Mouse (Mus musculus) forebrain, embryonic 16.5 days (tissue): ENCODE data around the gene Nfkb1. TPM values are rescaled to one million over a fixed set of nuclear protein-coding genes. Genes with fewer than 3 reads are reported as not detected.

Source experiments
- ATAC-seq: fragments of 200-750 bp; cut with Nextera tagmentation; 2 replicates; pipeline ENCODE4 v1.8.0; 2017; ENCODE audit warnings: mild to moderate bottlenecking, moderate library complexity
- H3K27ac ChIP-seq: fragments of 300-500 bp; sonication (generic); 2 replicates; pipeline ENCODE4 v1.5.1; 2014; ENCODE audit warnings: low read length, control low read depth
- H3K27me3 ChIP-seq: fragments of 300-500 bp; sonication (generic); replicated peaks from 2 replicates; pipeline ENCODE4 v1.6.1; 2014; ENCODE audit warnings: low read length; ENCODE audit not compliant: control insufficient read depth, insufficient read depth
- H3K36me3 ChIP-seq: fragments of 300-500 bp; sonication (generic); 2 replicates; pipeline ENCODE4 v1.6.1; 2014; ENCODE audit not compliant: control insufficient read depth, insufficient read depth
- H3K4me1 ChIP-seq: fragments of 300-500 bp; sonication (generic); replicated peaks from 2 replicates; pipeline ENCODE4 v1.6.1; 2014; ENCODE audit warnings: low read length; ENCODE audit not compliant: control insufficient read depth, insufficient read depth
- H3K4me2 ChIP-seq: fragments of 300-500 bp; sonication (generic); 2 replicates; pipeline ENCODE4 v1.6.1; 2014; ENCODE audit warnings: mild to moderate bottlenecking, low read length, control low read depth
- H3K4me3 ChIP-seq: fragments of 300-500 bp; sonication (generic); replicated peaks from 2 replicates; pipeline ENCODE4 v1.5.1; 2014; ENCODE audit warnings: mild to moderate bottlenecking, low read length, control low read depth
- H3K9ac ChIP-seq: fragments of 300-500 bp; sonication (generic); replicated peaks from 2 replicates; pipeline ENCODE4 v1.6.1; 2014; ENCODE audit warnings: low read depth, low read length, control low read depth
- H3K9me3 ChIP-seq: fragments of 300-500 bp; sonication (generic); 2 replicates; pipeline ENCODE4 v1.6.1; 2016; ENCODE audit warnings: low read length; ENCODE audit not compliant: control insufficient read depth
- WGBS: fragments of 180-500 bp; shearing (Covaris S2); extraction: QIAGEN DNeasy Blood & Tissue Kit; methylation state at CpG from one replicate; pipeline ENCODE4 v1.1.7; 2014; 5-methylcytosine and 5-hydroxymethylcytosine counted together
- polyA plus RNA-seq: library from polyadenylated mRNA; unstranded; fragments of >200 nt; fragmentation: Nextera tagmentation; extraction: Ambion mirVana; gene quantifications from 2 replicates; pipeline ENCODE4 v1.2.1, GENCODE M21; 2015

The Nfkb1 gene
- polyA plus RNA-seq, 1 experiment from 2014 or later = 7.1 TPM

DNA sequence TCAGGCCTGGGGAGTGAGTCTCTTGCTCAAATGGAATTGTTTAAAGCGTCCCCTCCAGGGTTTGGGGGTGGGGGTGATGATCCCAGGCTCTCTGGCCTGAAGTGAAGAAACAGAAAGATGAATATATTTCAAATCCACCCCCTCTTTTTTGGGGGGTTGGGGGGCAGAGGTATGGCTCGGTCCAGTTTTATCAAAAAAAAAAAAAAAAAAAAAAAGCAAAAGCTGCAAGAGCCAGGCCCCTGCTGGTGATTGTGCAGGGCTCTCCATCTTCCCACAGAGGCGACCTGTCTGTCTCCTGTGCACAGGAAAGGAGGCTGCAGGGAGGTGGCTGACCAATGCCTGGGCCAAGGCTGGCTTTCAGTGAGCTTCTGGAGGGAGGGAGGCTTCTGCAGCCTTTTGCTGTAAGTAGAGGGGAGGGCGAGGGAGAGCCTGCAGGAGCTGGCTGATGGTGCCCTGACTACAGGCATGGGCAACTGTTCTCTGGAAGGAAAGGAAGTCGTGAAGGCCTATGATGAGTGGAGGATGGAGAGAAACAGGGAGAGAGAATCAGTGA is 112.7 kb downstream of the Nfkb1 start:
- no peak overlapping the region for H3K4me2 ChIP-seq
- WGBS = 45% methylated on average over 5 of the region's 5 CpGs
- H3K9me3 ChIP-seq = no peaks in the 10 kb centered on the region
- H3K4me3 ChIP-seq = no peak overlapping the region
- H3K4me1 ChIP-seq = peaks cover 6% of the 10 kb centered on the region
- no peaks in the 10 kb centered on the region for H3K36me3 ChIP-seq
- no peak overlapping the region for H3K27ac ChIP-seq
- no peak overlapping the region for H3K9ac ChIP-seq
- no peaks in the 10 kb centered on the region for H3K27me3 ChIP-seq
- ATAC-seq = no peak

GRCm38 (mm10) chr3:135575126-135575525 is 116.2 kb downstream of the Nfkb1 start:
- no peaks in the 10 kb centered on the region for H3K36me3 ChIP-seq
- no peak overlapping the region for H3K4me3 ChIP-seq
- H3K9me3 ChIP-seq = no peaks in the 10 kb centered on the region
- no peak for ATAC-seq
- no peaks in the 10 kb centered on the region for H3K27me3 ChIP-seq
- H3K9ac ChIP-seq = no peak overlapping the region
- no peak overlapping the region for H3K4me2 ChIP-seq
- no peak overlapping the region for H3K27ac ChIP-seq
- H3K4me1 ChIP-seq = no peaks in the 10 kb centered on the region
- 95% methylated on average over 3 of the region's 3 CpGs for WGBS

DNA sequence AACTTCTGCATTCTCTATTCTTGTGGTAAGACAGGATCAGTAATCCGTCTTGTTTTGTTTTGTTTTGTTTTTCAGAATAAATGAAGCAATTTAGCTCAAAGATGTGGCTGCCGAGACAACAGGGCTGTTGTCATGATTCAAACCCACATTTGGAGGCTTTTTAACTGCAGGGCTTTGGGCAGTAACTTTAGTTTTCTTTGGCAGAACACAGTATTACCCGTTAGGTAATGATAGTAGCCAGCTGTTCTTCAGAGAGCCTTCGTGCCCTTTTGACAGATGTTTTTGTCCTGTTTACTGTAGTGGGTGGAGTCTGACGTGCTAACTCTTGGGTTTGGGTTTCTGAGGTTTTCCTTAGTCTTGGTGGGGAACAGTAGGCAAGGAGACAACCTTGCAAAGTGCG is 118.3 kb downstream of the Nfkb1 start:
- WGBS = 57% methylated on average over 6 of the region's 6 CpGs
- no peak overlapping the region for H3K27ac ChIP-seq
- no peak overlapping the region for H3K9ac ChIP-seq
- no peak for ATAC-seq
- no peaks in the 10 kb centered on the region for H3K9me3 ChIP-seq
- no peaks in the 10 kb centered on the region for H3K27me3 ChIP-seq
- no peaks in the 10 kb centered on the region for H3K4me1 ChIP-seq
- no peaks in the 10 kb centered on the region for H3K36me3 ChIP-seq
- H3K4me2 ChIP-seq = no peak overlapping the region
- no peak overlapping the region for H3K4me3 ChIP-seq

DNA sequence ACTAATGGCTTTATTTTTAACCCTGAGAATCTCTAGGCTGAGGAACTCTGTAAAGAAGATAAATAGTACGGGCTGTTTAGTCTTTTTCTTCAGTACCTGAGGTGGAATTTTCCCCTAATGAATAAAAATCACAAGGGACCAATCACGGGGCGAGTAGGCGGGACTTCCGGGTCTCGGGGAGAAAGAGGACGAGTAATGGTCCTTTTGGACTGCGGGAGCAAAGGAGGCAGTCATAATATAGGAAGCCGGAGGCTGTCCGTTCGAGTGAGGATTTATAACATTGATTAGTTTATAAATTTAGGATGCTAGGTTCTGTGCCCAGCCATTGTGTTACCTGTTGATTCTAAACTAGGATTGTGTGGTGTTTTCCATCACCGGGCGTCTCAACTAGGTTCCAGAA is 119.8 kb downstream of the Nfkb1 start:
- H3K27me3 ChIP-seq = no peaks in the 10 kb centered on the region
- WGBS = 72% methylated on average over 13 of the region's 13 CpGs
- H3K4me1 ChIP-seq = no peaks in the 10 kb centered on the region
- no peak overlapping the region for H3K27ac ChIP-seq
- H3K4me3 ChIP-seq = peak overlapping the region; percentile 14
- 0 out of 2 replicates have a peak overlapping the region, but pooled peaks have one; percentile 1 for H3K4me2 ChIP-seq
- H3K36me3 ChIP-seq = no peaks in the 10 kb centered on the region
- no peaks in the 10 kb centered on the region for H3K9me3 ChIP-seq
- ATAC-seq = no peak
- H3K9ac ChIP-seq = no peak overlapping the region

GRCm38 (mm10) chr3:135568633-135569032 is 122.7 kb downstream of the Nfkb1 start:
- Histone ChIP-seq H3K4me1 (no peaks in the 10 kb centered on the region), H3K4me2 (no peak overlapping the region), H3K4me3 (no peak overlapping the region), H3K9me3 (no peaks in the 10 kb centered on the region), H3K27me3 (no peaks in the 10 kb centered on the region), H3K27ac (no peak overlapping the region), H3K9ac (no peak overlapping the region), H3K36me3 (no peaks in the 10 kb centered on the region)
- WGBS = 82% methylated on average over 5 of the region's 5 CpGs
- ATAC-seq = no peak

DNA sequence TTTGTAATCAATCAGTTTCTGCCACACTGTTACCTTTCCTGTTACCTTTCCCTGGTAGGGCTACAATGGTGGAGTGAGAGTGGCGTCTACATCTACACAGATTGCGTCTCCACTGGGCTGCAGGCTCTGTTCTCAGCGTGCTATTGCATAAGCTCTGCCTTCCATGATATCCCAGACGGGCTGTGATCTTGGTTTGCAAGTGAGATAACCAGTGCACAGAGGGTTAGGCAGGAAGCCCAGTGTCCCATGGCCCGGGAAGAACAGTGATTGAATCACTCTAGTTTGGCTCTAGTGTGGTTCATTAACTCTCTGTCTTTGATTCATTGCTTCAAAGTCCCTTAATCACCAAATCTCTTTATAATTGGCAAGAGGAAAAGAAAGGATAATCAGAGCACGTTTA is 123.5 kb downstream of the Nfkb1 start:
- Histone ChIP-seq H3K9me3 (no peaks in the 10 kb centered on the region), H3K9ac (no peak overlapping the region), H3K27ac (no peak overlapping the region), H3K4me2 (no peak overlapping the region), H3K4me1 (no peaks in the 10 kb centered on the region), H3K36me3 (no peaks in the 10 kb centered on the region), H3K4me3 (no peak overlapping the region), H3K27me3 (no peaks in the 10 kb centered on the region)
- no peak for ATAC-seq
- WGBS = 43% methylated on average over 6 of the region's 6 CpGs

GRCm38 (mm10) chr3:135565306-135565705 is 126.0 kb downstream of the Nfkb1 start:
- no peaks in the 10 kb centered on the region for H3K36me3 ChIP-seq
- ATAC-seq = no peak
- 84% methylated on average over 4 of the region's 4 CpGs for WGBS
- no peak overlapping the region for H3K9ac ChIP-seq
- no peaks in the 10 kb centered on the region for H3K9me3 ChIP-seq
- H3K4me2 ChIP-seq = no peak overlapping the region
- H3K4me1 ChIP-seq = no peaks in the 10 kb centered on the region
- H3K27ac ChIP-seq = no peak overlapping the region
- H3K27me3 ChIP-seq = no peaks in the 10 kb centered on the region
- no peak overlapping the region for H3K4me3 ChIP-seq

DNA sequence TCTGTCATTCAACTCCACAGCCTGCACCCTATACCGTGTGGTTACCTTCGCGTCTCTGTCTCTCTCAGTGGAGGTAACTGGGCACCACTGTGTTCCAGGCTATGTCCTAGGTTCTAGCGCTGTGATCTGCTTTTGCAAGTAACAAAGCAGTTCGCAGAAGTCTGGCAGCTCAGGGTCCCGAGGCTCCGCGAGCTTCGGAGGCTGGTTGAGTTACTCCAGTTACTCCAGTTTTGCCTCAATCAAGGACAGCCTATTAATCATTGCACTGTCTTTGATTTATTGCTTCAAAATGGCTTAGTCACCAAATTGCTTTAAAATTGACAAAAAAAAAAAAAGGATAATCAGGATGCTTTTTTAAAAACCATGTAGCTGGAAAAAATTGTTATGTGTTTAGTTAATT is 126.6 kb downstream of the Nfkb1 start:
- no peaks in the 10 kb centered on the region for H3K36me3 ChIP-seq
- no peak for ATAC-seq
- no peaks in the 10 kb centered on the region for H3K9me3 ChIP-seq
- H3K27ac ChIP-seq = no peak overlapping the region
- no peak overlapping the region for H3K4me3 ChIP-seq
- WGBS = 94% methylated on average over 9 of the region's 9 CpGs
- H3K4me1 ChIP-seq = no peaks in the 10 kb centered on the region
- H3K27me3 ChIP-seq = no peaks in the 10 kb centered on the region
- no peak overlapping the region for H3K4me2 ChIP-seq
- no peak overlapping the region for H3K9ac ChIP-seq

DNA sequence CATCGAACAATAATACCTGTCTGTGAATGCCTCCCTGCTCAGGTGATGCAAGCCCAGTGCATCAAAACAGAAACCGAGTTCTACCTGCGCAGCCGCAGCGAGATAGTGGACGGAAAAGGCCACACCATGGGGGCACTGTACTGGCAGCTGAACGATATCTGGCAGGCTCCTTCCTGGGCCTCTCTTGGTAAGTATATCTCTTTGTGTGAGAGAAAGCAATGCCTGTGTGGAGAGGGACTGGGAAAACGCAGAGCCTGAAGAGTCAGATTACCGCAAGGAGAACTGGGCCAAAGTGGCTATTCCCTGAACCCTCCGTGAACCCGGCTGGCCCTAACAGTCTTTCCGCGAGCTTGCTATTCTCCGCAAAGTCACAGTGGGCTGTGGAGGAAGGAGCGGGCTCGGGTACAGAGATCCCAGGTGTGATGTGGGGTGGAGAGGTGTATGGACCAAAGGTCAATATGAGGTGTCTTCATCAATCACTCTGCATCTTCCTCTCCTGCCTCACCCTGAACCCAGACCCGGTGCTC is 128.1 kb downstream of the Nfkb1 start:
- Histone ChIP-seq H3K36me3 (no peaks in the 10 kb centered on the region), H3K9me3 (no peaks in the 10 kb centered on the region), H3K4me2 (no peak overlapping the region), H3K27ac (no peak overlapping the region), H3K27me3 (no peaks in the 10 kb centered on the region), H3K4me3 (no peak overlapping the region), H3K4me1 (no peaks in the 10 kb centered on the region), H3K9ac (no peak overlapping the region)
- ATAC-seq = no peak
- WGBS = 93% methylated on average over 17 of the region's 17 CpGs

DNA sequence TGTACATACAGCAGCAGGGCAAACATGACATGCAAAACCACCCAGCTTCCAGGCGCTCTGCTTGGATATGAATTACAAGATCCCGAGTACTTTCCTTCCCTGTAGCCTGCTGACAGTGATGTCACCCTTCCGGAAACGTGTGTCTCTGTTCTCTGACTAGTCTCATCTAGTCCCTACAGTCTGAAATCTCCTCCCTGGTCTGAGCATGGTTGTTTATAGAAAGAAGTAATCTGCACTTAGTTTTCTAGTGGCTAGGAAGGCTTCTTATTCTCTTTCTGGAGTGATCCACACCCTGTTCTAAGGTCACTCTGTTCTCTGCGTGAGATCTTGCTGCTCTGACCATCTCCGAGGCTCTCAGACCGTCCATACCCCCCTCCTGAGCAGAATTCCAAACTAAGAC is 129.3 kb downstream of the Nfkb1 start:
- no peaks in the 10 kb centered on the region for H3K4me1 ChIP-seq
- no peak overlapping the region for H3K4me2 ChIP-seq
- H3K9me3 ChIP-seq = no peaks in the 10 kb centered on the region
- H3K36me3 ChIP-seq = no peaks in the 10 kb centered on the region
- no peak for ATAC-seq
- WGBS = 80% methylated on average over 7 of the region's 7 CpGs
- H3K27me3 ChIP-seq = no peaks in the 10 kb centered on the region
- no peak overlapping the region for H3K9ac ChIP-seq
- no peak overlapping the region for H3K27ac ChIP-seq
- H3K4me3 ChIP-seq = no peak overlapping the region
